Mouse (Mus musculus): Measurements from ENCODE around the gene Mat2a. TPM values are rescaled to one million over a fixed set of nuclear protein-coding genes. Genes with fewer than 3 reads are reported as not detected.

Mat2a gene
- polyA plus RNA-seq, 1 experiment: 162 TPM

DNA sequence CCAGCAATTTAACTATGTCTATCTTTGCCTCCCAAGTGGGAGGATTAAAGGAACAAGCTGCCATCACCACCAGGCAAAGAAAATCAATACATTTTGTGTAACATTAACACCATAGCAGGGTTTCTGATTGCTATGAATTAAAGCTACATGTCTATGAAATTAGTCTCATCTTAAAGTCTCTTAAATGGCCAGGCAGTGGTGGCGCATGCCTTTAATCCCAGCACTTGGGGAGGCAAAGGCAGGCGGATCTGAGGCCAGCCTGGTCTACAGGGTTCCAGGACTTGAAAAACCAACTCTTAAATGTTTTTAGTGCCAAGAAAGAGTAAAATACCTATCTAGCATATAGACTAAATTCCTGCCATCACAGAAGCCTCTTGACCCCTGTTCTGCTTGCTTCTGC is 7.2 kb downstream of the Mat2a start:
- Histone ChIP-seq H3K27me3 (ENCODE audit: control insufficient read depth, insufficient read depth, low read length) (no peaks in the 10 kb centered on the region), H3K36me3 (ENCODE audit: control insufficient read depth, insufficient read depth, low read length) (peaks cover 67% of the 10 kb centered on the region), H3K27ac (ENCODE audit: control insufficient read depth, insufficient read depth, low read length) (no peak overlapping the region), H3K4me1 (replicated peaks; ENCODE audit: control insufficient read depth, insufficient read depth, low read length) (no peaks in the 10 kb centered on the region), H3K4me3 (ENCODE audit: control insufficient read depth, insufficient read depth, low read length) (no peak overlapping the region)
- no peak for DNase-seq
- WGBS: 99% methylated on average over 2 of the region's 2 CpGs
- TF ChIP-seq POLR2A (IDR thresholded peaks at IDR 0.05; ENCODE audit: control insufficient read depth, extremely low read depth, insufficient read depth, low read length, poor library complexity) (no peak), CTCF (IDR thresholded peaks at IDR 0.05; ENCODE audit: borderline replicate concordance, control insufficient read depth, extremely low read depth, insufficient read depth, low read length, poor library complexity) (no peak)

DNA sequence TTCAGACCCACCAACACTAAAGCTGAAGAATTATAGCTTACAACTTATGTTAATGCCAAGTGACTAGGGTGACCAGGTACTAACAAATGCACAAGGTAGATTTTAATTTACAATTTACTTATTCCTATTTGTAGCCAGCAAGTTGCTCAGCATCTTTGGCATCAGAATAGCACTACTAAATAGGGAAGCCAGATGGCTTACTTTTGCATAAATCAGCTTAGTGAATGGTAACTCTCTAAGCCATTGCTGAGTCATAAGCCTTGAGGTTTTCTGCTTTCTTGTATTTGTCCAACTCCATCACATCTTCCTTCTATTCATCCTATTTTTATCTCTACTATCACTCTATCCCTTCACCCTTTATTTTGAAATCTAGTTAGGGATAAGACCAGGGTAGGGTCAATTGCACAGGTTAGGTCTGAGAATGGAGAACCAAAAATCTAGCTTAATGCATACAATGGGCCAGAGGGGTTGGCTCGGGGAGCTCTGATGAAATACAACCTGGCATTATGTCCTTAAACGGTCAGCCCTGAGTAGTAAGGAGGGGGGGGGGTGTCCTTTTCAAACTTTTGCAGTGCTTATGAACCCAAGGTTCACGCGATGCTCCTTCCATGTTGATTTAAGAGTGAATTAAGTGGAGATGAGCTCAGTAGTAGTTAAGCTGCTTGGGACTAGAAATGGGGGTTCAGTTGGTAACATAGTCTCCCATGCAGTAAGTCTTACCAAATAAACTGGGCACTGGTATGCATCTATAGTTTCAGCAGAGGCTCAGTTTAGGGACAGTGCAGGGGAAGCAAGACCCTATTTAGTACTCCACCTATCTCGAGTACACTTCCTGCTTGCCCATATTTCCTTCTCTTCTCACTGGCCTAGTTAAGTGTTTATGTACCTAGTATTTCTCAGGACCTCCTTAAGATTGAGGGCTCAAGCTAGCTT is 8.1 kb downstream of the Mat2a start:
- WGBS: 76% methylated on average over 5 of the region's 5 CpGs
- no peaks in the 10 kb centered on the region for H3K4me1 ChIP-seq (replicated peaks; ENCODE audit: control insufficient read depth, insufficient read depth, low read length)

DNA sequence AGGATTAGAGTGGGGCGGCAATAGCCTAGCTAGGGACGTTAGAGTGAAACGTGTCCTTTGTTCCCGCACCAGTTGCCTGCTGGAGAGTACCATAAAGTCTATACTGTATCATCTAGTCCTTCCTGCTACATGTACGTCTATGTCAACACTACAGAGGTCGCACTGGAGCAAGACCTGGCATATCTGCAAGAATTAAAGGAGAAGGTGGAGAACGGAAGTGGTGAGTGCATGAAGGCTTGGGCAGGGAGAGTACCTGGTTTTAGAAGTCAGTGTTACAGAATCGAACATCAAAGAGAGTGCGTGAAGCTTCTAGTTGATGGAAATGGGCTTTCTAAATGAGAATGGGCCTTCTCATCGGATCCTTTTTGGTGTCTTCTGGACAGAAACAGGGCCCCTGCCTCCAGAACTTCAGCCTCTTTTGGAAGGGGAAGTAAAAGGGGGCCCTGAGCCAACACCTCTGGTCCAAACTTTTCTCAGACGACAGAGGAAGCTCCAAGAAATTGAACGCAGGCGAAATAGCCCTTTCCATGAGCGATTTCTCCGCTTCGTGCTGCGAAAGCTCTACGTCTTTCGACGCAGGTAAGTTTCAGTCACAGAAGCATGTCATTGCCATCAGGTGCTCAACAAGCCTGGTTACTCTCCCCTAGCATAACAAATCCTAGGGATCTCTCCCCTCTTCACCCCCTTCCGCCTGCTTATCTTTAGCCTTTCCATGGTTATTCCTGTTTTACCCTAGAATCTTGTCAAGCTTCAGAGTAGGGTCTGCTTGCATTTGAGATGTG is 10.1 kb downstream of the Mat2a start:
- 93% methylated on average over 21 of the region's 21 CpGs for WGBS
- no peak for DNase-seq
- peaks cover 57% of the 10 kb centered on the region for H3K36me3 ChIP-seq (ENCODE audit: control insufficient read depth, insufficient read depth, low read length)

More for the DNA sequence above, 8.1 kb downstream of the Mat2a start:
- no peak for TF ChIP-seq CTCF (IDR thresholded peaks at IDR 0.05; ENCODE audit: borderline replicate concordance, control insufficient read depth, extremely low read depth, insufficient read depth, low read length, poor library complexity)
- TF ChIP-seq POLR2A (IDR thresholded peaks at IDR 0.05; ENCODE audit: control insufficient read depth, extremely low read depth, insufficient read depth, low read length, poor library complexity): no peak
- H3K27me3 ChIP-seq (ENCODE audit: control insufficient read depth, insufficient read depth, low read length): no peaks in the 10 kb centered on the region
- H3K4me3 ChIP-seq (ENCODE audit: control insufficient read depth, insufficient read depth, low read length): no peak overlapping the region
- H3K27ac ChIP-seq (ENCODE audit: control insufficient read depth, insufficient read depth, low read length): no peak overlapping the region
- H3K36me3 ChIP-seq (ENCODE audit: control insufficient read depth, insufficient read depth, low read length): peaks cover 60% of the 10 kb centered on the region
- DNase-seq: no peak

DNA sequence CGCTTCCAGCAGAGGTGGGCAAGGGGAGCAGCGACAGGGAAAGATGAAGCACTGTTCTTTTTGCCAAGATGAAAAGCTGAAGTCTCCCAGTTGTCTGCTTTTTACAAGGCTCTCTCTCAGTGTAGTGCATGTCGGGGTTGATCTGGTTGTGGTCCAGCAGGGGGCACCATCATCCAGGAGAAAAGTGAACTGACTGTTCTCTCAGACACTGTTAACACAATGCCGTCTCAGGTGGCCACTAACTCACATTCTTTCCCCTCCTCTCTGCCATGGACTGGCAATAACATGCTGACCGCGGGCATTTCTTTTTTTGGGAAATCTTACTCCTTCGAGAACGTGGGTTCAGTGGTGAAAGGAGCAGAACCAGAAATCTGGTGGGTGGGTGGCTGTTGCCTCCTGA is 11.3 kb downstream of the Mat2a start:
- 57% methylated on average over 8 of the region's 8 CpGs for WGBS
- TF ChIP-seq CTCF (IDR thresholded peaks at IDR 0.05; ENCODE audit: borderline replicate concordance, control insufficient read depth, extremely low read depth, insufficient read depth, low read length, poor library complexity): no peak
- TF ChIP-seq POLR2A (IDR thresholded peaks at IDR 0.05; ENCODE audit: control insufficient read depth, extremely low read depth, insufficient read depth, low read length, poor library complexity): no peak
- Histone ChIP-seq H3K4me1 (replicated peaks; ENCODE audit: control insufficient read depth, insufficient read depth, low read length) (no peaks in the 10 kb centered on the region), H3K27ac (ENCODE audit: control insufficient read depth, insufficient read depth, low read length) (no peak overlapping the region), H3K4me3 (ENCODE audit: control insufficient read depth, insufficient read depth, low read length) (no peak overlapping the region), H3K27me3 (ENCODE audit: control insufficient read depth, insufficient read depth, low read length) (no peaks in the 10 kb centered on the region), H3K36me3 (ENCODE audit: control insufficient read depth, insufficient read depth, low read length) (peaks cover 48% of the 10 kb centered on the region)
- peak; percentile 80 for DNase-seq

More for the DNA sequence above, 10.1 kb downstream of the Mat2a start:
- Histone ChIP-seq H3K4me1 (replicated peaks; ENCODE audit: control insufficient read depth, insufficient read depth, low read length) (no peaks in the 10 kb centered on the region), H3K4me3 (ENCODE audit: control insufficient read depth, insufficient read depth, low read length) (no peak overlapping the region), H3K27ac (ENCODE audit: control insufficient read depth, insufficient read depth, low read length) (no peak overlapping the region), H3K27me3 (ENCODE audit: control insufficient read depth, insufficient read depth, low read length) (no peaks in the 10 kb centered on the region)
- no peak for TF ChIP-seq POLR2A (IDR thresholded peaks at IDR 0.05; ENCODE audit: control insufficient read depth, extremely low read depth, insufficient read depth, low read length, poor library complexity)
- TF ChIP-seq CTCF (IDR thresholded peaks at IDR 0.05; ENCODE audit: borderline replicate concordance, control insufficient read depth, extremely low read depth, insufficient read depth, low read length, poor library complexity): no peak

DNA sequence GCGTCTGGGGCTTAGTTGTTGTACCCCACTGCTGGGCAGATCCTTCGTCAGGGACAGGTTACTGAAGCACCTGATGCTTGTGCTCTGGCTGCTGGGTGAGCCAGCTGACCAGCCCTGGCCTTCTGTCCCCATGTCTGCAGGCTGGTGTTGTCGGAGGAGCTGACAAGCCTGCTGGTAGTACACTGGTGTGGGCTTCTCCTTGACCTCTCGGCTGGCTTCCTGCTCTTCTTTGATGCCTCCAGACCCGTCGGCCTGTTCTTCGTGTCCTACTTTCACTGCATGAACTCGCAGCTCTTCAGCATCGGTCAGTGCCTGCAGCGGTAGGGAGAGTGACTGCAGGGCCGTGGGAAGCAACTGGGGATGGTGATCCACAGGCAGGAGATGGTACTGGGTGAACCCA is 13.7 kb downstream of the Mat2a start:
- H3K4me1 ChIP-seq (replicated peaks; ENCODE audit: control insufficient read depth, insufficient read depth, low read length): no peaks in the 10 kb centered on the region
- H3K27me3 ChIP-seq (ENCODE audit: control insufficient read depth, insufficient read depth, low read length): no peaks in the 10 kb centered on the region
- DNase-seq: no peak
- peaks cover 26% of the 10 kb centered on the region for H3K36me3 ChIP-seq (ENCODE audit: control insufficient read depth, insufficient read depth, low read length)
- no peak overlapping the region for H3K4me3 ChIP-seq (ENCODE audit: control insufficient read depth, insufficient read depth, low read length)
- H3K27ac ChIP-seq (ENCODE audit: control insufficient read depth, insufficient read depth, low read length): no peak overlapping the region
- 98% methylated on average over 11 of the region's 11 CpGs for WGBS
- no peak for TF ChIP-seq POLR2A (IDR thresholded peaks at IDR 0.05; ENCODE audit: control insufficient read depth, extremely low read depth, insufficient read depth, low read length, poor library complexity)
- TF ChIP-seq CTCF (IDR thresholded peaks at IDR 0.05; ENCODE audit: borderline replicate concordance, control insufficient read depth, extremely low read depth, insufficient read depth, low read length, poor library complexity): no peak

GRCm38 (mm10) chr6:72420901-72421300 is 18.5 kb downstream of the Mat2a start:
- no peak for TF ChIP-seq POLR2A (IDR thresholded peaks at IDR 0.05; ENCODE audit: control insufficient read depth, extremely low read depth, insufficient read depth, low read length, poor library complexity)
- no peak for TF ChIP-seq CTCF (IDR thresholded peaks at IDR 0.05; ENCODE audit: borderline replicate concordance, control insufficient read depth, extremely low read depth, insufficient read depth, low read length, poor library complexity)
- no peaks in the 10 kb centered on the region for H3K27me3 ChIP-seq (ENCODE audit: control insufficient read depth, insufficient read depth, low read length)
- 96% methylated on average over 10 of the region's 10 CpGs for WGBS
- H3K4me3 ChIP-seq (ENCODE audit: control insufficient read depth, insufficient read depth, low read length): no peak overlapping the region
- H3K4me1 ChIP-seq (replicated peaks; ENCODE audit: control insufficient read depth, insufficient read depth, low read length): no peaks in the 10 kb centered on the region
- no peak for DNase-seq
- peaks cover 25% of the 10 kb centered on the region for H3K36me3 ChIP-seq (ENCODE audit: control insufficient read depth, insufficient read depth, low read length)
- no peak overlapping the region for H3K27ac ChIP-seq (ENCODE audit: control insufficient read depth, insufficient read depth, low read length)
